ENCODE assay signal across 9 mouse cellular contexts in the genomic region with DNA sequence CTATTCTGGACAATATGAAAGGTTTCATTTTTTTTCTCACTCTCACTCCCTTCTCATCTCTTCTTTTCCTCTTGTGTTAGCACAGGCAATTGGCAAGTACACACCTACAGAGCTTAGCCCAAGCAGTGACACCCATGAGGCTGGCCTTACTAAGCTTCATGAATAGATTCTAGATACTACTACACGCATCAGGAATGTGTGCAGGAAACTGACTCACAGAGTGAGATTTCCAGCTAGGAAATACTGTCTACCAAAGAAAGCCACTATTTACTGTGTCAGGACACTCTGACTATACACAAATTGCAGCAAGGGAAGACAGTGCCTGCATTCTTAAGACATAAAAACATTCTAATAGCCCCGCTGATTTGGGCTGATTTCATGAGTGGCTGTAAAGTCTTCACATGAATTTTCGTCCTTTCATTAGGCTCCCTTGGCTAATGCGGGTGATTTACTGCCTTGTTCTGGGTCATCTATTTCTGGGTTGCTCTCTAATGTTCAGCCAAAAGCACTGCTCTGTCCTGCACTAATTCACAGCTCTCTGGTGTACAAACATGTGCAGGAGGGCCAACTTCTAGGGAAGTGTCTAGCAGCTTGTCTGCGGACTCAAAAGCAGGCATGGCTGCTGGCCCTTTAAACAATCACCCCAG.
DNase-seq lines count a peak whose midpoint lies in the region; ATAC-seq and TF ChIP-seq lines count a peak whose summit lies in the region.
"Had no signal": no experiment of that assay in that cellular context is flagged by ENCODE, and none has a peak within 500 bp of the region (broad histone marks: within the 10 kb centered on the region; RNA-seq: fewer than 3 reads in every experiment).

No protein-coding gene starts in this region.

- intact Hi-C loops in gastrocnemius, adult 2 months (cut with DNase I) = loop anchor here (5.0 kb wide), 1 partner anchor 215 kb away; no protein-coding TSS in a partner anchor
- intact Hi-C loops in left cerebral cortex, adult 2 months (cut with DNase I) = no loop called here

- peak; percentile 63 for DNase-seq in gastrocnemius, adult 2 months
- DNase-seq in gastrocnemius, postnatal 4 days (ENCODE audit: low spot score in 2 of 2) = no peak
- DNase-seq in NIH3T3 (ENCODE audit: low read depth) = peak; percentile 54
- no peak for DNase-seq in midbrain, embryonic 14.5 days
- DNase-seq in left cerebral cortex, adult 2 months (ENCODE audit: extremely low spot score in 1 of 2, low spot score in 2 of 2) = no peak

- peak overlapping the region; percentile 87 for H3K27ac ChIP-seq in gastrocnemius, adult 2 months
- H3K27ac ChIP-seq in forebrain, embryonic 16.5 days (ENCODE audit: low read length) = no peak overlapping the region
- peak overlapping the region; percentile 41 for H3K27ac ChIP-seq in kidney, embryonic 16.5 days (ENCODE audit: low read length)
- H3K27ac ChIP-seq in liver, embryonic 12.5 days = no peak overlapping the region
- H3K27ac ChIP-seq in midbrain, embryonic 14.5 days (replicated peaks; ENCODE audit: low read depth, low read length) = no peak overlapping the region
- no peak overlapping the region for H3K27ac ChIP-seq in left cerebral cortex, adult 2 months
- H3K27ac ChIP-seq: liver, embryonic 15.5 days had no signal

- no peak overlapping the region for H3K4me2 ChIP-seq in forebrain, embryonic 16.5 days (ENCODE audit: low read length)
- no peak overlapping the region for H3K4me2 ChIP-seq in kidney, embryonic 16.5 days (replicated peaks; ENCODE audit: low read depth, low read length)
- H3K4me2 ChIP-seq in liver, embryonic 12.5 days = no peak overlapping the region
- no peak overlapping the region for H3K4me2 ChIP-seq in midbrain, embryonic 14.5 days (ENCODE audit: low read length)
- H3K4me2 ChIP-seq: liver, embryonic 15.5 days had no signal

- no peaks in the 10 kb centered on the region for H3K9me3 ChIP-seq in forebrain, embryonic 16.5 days (ENCODE audit: control insufficient read depth, low read length)
- H3K9me3 ChIP-seq in kidney, embryonic 16.5 days (ENCODE audit: low read length) = no peaks in the 10 kb centered on the region
- H3K9me3 ChIP-seq in liver, embryonic 12.5 days (replicated peaks) = no peaks in the 10 kb centered on the region
- no peaks in the 10 kb centered on the region for H3K9me3 ChIP-seq in midbrain, embryonic 14.5 days (ENCODE audit: control insufficient read depth, low read length)
- H3K9me3 ChIP-seq: liver, embryonic 15.5 days had no signal

- no peaks in the 10 kb centered on the region for H3K36me3 ChIP-seq in forebrain, embryonic 16.5 days (ENCODE audit: control insufficient read depth, insufficient read depth)
- peaks cover 3% of the 10 kb centered on the region; the same call in 1 of the 2 replicates for H3K36me3 ChIP-seq in kidney, embryonic 16.5 days (ENCODE audit: insufficient read depth, low read length)
- no peaks in the 10 kb centered on the region for H3K36me3 ChIP-seq in liver, embryonic 12.5 days
- peaks cover 13% of the 10 kb centered on the region; the same call in 1 of the 2 replicates for H3K36me3 ChIP-seq in midbrain, embryonic 14.5 days (ENCODE audit: control insufficient read depth, insufficient read depth, low read length)
- H3K36me3 ChIP-seq: liver, embryonic 15.5 days had no signal

- ATAC-seq in forebrain, embryonic 16.5 days = peak; percentile 67
- peak; percentile 85 for ATAC-seq in kidney, embryonic 16.5 days (ENCODE audit: low FRiP score, low TSS enrichment)
- ATAC-seq in liver, embryonic 12.5 days = no peak
- no peak for ATAC-seq in midbrain, embryonic 14.5 days (ENCODE audit: low FRiP score, low TSS enrichment)

- peak overlapping the region; percentile 50 for H3K4me3 ChIP-seq in gastrocnemius, adult 2 months
- H3K4me3 ChIP-seq in forebrain, embryonic 16.5 days (replicated peaks; ENCODE audit: low read length) = no peak overlapping the region
- H3K4me3 ChIP-seq in kidney, embryonic 16.5 days (ENCODE audit: low read length) = no peak overlapping the region
- H3K4me3 ChIP-seq in liver, embryonic 12.5 days = no peak overlapping the region
- no peak overlapping the region for H3K4me3 ChIP-seq in midbrain, embryonic 14.5 days (replicated peaks; ENCODE audit: low read depth, low read length)
- no peak overlapping the region for H3K4me3 ChIP-seq in left cerebral cortex, adult 2 months
- H3K4me3 ChIP-seq: liver, embryonic 15.5 days had no signal

- H3K4me1 ChIP-seq in forebrain, embryonic 16.5 days (replicated peaks; ENCODE audit: control insufficient read depth, insufficient read depth, low read length) = peaks cover 3% of the 10 kb centered on the region; the same call in 1 of the 2 replicates
- H3K4me1 ChIP-seq in kidney, embryonic 16.5 days (ENCODE audit: insufficient read depth, low read length) = peaks cover 32% of the 10 kb centered on the region
- no peaks in the 10 kb centered on the region for H3K4me1 ChIP-seq in liver, embryonic 12.5 days
- H3K4me1 ChIP-seq in midbrain, embryonic 14.5 days (ENCODE audit: control insufficient read depth, insufficient read depth, low read length) = no peaks in the 10 kb centered on the region
- H3K4me1 ChIP-seq: liver, embryonic 15.5 days had no signal

- H3K9ac ChIP-seq in forebrain, embryonic 16.5 days (replicated peaks; ENCODE audit: low read depth, low read length) = no peak overlapping the region
- no peak overlapping the region for H3K9ac ChIP-seq in kidney, embryonic 16.5 days (replicated peaks; ENCODE audit: low read length)
- H3K9ac ChIP-seq in liver, embryonic 12.5 days = no peak overlapping the region
- no peak overlapping the region for H3K9ac ChIP-seq in midbrain, embryonic 14.5 days (replicated peaks; ENCODE audit: low read length)
- H3K9ac ChIP-seq: liver, embryonic 15.5 days had no signal

- WGBS in forebrain, embryonic 16.5 days = 52% methylated on average over 5 of the region's 5 CpGs
- WGBS in kidney, embryonic 16.5 days = 13% methylated on average over 5 of the region's 5 CpGs
- 65% methylated on average over 5 of the region's 5 CpGs for WGBS in liver, embryonic 12.5 days (ENCODE audit: insufficient replicate concordance)
- 76% methylated on average over 5 of the region's 5 CpGs for WGBS in midbrain, embryonic 14.5 days

- no peak for TF ChIP-seq CTCF in gastrocnemius, adult 2 months (IDR thresholded peaks at IDR 0.05)
- no peak for TF ChIP-seq CTCF in left cerebral cortex, adult 2 months (IDR thresholded peaks at IDR 0.05)

- H3K27me3 ChIP-seq in forebrain, embryonic 16.5 days (replicated peaks; ENCODE audit: control insufficient read depth, insufficient read depth, low read length) = no peaks in the 10 kb centered on the region
- no peaks in the 10 kb centered on the region for H3K27me3 ChIP-seq in kidney, embryonic 16.5 days (ENCODE audit: insufficient read depth, low read length)
- H3K27me3 ChIP-seq in liver, embryonic 12.5 days (replicated peaks) = no peaks in the 10 kb centered on the region
- no peaks in the 10 kb centered on the region for H3K27me3 ChIP-seq in midbrain, embryonic 14.5 days (ENCODE audit: control insufficient read depth, insufficient read depth, low read length)
- H3K27me3 ChIP-seq: liver, embryonic 15.5 days had no signal

Comparison
In these comparisons a context has a peak if more than half of its experiments do, and no peak if none do; other contexts are left out.
1. DNase-seq: peak in gastrocnemius, adult 2 months (single experiment) and NIH3T3 (single experiment); none in gastrocnemius, postnatal 4 days (0 of 2), midbrain, embryonic 14.5 days (single experiment) and left cerebral cortex, adult 2 months (0 of 2).
2. H3K27ac ChIP-seq: peak in gastrocnemius, adult 2 months (single experiment) and kidney, embryonic 16.5 days (single experiment); none in forebrain, embryonic 16.5 days (single experiment), liver, embryonic 12.5 days (single experiment), midbrain, embryonic 14.5 days (single experiment) and left cerebral cortex, adult 2 months (single experiment).
3. ATAC-seq: peak in forebrain, embryonic 16.5 days (single experiment) and kidney, embryonic 16.5 days (single experiment); none in liver, embryonic 12.5 days (single experiment) and midbrain, embryonic 14.5 days (single experiment).